Mouse (Mus musculus): ENCODE measurements around the gene Gps1.
"Not testable (repeated sequence)": the region's sequence is repeated elsewhere in the genome, so short reads cannot be mapped to it uniquely, and the experiment has no call there.

Gene Gps1

DNA sequence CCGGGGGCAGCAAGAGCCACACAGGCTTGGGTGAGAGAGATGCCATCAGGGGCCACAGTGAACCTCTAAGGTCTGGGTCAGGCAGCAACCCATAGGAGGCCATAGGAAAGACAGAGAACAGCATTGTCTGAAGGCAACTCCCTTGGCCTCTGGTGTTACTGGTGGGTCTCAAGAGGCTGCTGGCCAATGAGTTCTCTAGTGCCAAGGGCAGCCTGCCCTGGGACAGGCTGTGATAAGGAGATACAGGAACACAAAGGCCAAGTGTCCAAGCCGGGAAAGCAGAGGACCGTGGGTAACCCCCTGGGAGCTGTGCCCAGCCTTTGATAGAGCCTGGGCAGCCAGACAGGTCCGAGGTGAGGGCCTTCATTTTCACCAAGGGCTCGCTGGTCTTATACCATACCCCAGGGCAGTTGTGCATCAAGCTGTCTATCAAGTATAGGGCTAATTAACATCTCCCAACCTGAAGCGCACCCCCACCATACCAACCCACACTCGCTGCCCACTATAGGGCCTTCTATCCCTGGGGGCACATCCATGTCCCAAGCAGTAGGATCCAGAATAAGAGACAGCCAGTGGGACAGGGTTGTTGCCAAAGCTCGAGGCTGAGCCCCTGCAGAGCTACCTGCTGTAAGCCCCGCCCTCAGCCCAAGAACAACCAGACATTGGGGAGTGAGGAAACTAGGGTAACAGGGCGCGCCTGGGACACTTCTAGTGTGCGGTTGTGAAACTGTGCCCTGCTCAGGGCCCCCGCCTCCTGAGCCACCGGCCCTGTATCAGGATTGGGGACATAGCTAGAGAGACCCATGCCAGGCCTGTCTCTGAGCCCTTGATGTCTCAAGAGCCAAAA lies 37.2 kb downstream of the Gps1 start:
- DNase-seq (ENCODE audit: low read depth, low spot score): no peak

DNA sequence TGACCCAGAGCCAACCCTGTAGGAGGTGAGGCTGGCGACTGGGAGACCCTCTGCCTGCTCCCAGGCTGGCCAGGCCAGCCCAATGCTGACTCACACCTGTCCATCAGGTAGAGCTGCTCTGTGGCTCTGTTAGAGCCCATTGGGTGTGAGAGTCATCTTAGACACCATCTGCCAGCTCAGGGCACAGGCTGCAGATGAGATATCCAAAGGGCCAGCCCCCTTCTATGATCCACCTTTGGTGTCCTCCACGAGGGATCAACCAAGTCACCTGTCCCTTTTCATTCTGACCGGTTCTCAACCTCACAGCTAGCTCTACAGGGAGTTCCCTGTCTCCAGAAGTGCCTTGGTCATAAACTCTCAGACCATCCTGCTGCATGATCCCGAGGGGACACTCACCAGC lies 38.2 kb downstream of the Gps1 start:
- DNase-seq (ENCODE audit: low read depth, low spot score): no peak

DNA sequence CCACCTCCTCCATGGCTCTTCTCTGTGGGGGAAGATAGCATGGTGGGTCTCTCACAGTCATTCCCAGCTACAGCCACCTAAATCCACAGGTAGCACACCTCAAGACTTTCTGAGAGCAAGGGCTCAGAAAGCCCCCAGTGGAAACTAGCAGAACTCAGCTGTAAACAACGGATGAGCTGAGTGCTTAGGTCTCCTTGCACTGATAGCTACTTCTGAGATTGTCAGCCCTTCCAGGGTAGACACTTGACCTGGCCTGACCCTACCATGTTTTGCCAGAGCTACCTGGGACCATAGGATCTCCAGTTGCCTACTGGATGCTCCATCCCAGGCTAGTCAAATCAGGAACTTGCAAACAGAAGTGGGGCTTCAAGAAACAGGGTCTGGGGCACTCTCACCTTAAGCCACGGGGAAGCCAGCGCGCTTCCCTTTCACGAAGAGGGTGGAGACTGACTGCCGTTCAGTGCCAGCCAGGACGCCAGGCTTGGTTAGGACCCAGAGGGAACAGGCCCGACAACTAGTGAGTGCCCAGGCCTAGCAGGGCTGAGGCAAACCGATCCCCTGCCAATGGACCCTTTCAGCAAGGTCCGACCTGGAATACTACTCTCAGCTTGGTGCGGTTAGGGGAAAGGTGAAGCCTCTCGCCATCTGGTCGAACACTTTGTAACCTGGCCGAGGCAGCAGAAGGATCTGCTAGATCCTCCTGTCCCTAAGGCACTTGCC lies 38.9 kb downstream of the Gps1 start:
- no peak for DNase-seq (ENCODE audit: low read depth, low spot score)

DNA sequence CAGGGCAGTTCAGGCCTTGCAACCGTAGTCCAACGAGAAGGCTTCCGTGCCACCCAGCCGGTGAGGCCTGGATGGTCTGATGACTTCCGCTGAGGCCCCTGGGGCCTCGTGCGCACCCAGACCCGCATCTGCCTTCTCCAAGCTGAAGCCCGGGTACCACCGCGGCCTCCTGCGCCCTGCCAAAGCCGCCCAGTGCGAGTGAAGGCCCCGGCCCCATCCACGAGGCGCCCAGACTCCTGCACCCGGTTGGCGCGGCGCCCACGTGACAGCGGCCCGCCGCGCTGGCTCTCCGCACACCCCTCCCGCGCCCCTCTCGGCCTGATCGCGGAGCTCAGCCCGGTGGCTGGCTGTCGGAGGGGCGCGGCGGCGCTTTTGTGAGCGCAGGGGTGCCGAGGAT lies 39.5 kb downstream of the Gps1 start:
- peak; percentile 28 for DNase-seq (ENCODE audit: low read depth, low spot score)

DNA sequence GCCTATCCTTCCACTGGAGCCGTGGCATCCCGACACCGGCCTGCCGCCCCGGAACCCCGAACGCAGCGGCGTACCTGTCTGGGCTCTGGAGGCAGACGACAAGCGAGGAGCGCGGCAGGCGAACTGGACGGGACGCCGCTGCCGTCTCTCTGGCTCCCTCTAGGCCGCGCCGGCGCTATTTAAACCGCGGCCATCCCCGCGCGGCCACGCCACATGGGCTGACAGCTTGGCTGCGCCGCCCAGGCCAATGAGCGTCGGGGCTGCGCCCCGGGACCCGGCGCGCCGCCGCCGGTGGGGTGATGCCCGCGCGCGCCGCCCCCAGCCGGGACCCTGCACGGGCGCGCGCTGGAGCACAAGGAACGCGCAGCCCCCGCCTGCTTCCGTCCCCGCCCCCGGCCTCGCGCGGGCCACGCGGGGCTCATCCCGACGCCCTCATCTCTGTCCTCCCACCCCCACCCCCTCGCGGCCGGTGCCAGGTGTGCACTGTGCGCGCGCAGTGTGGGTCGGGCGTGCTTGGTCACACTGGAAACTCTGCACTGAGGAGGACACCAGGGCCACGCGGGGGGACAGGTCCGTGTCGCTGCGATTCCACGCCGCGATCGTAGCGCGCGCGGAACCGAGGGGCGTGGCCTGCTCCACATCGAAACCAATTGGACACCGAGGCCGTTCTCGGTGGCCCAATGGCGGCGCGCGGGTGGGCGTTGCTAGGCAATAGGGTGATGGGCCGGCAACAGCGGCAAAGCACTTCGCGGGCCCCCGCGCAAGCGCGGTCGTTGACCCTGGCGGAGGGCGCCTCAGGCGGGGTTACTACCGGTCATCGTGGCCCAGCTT lies 40.1 kb downstream of the Gps1 start, which contains the start of gene Fasn:
TSS of gene Fasn (minus strand) at position 592 of the 831 bp plus-strand sequence.
- DNase-seq (ENCODE audit: low read depth, low spot score): peak; percentile 94

DNA sequence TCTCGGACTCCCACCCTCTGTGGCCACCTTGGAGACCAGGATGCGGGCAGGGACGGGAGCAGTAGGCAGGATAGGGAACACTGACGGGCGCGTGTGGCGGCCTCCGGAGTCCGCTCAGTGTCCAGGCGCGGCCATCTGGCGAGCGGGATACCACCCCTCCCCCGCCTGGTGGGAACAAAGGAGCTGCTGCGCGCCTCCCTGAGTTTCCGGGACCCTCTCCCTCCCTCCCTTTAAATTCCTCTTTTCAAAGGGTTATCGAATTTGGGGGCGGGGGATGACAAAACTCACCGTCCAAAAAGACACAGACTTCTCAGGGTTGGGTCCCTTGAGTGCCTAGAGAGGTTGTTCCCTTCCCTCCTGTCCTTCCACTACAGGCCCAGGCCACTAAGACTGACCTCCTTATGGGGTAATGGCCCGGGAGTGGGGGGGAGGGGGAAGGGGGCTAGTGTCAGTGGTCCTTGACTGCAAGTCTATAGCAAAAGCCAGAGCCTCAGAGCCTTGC lies 40.8 kb downstream of the Gps1 start:
- DNase-seq (ENCODE audit: low read depth, low spot score): no peak

DNA sequence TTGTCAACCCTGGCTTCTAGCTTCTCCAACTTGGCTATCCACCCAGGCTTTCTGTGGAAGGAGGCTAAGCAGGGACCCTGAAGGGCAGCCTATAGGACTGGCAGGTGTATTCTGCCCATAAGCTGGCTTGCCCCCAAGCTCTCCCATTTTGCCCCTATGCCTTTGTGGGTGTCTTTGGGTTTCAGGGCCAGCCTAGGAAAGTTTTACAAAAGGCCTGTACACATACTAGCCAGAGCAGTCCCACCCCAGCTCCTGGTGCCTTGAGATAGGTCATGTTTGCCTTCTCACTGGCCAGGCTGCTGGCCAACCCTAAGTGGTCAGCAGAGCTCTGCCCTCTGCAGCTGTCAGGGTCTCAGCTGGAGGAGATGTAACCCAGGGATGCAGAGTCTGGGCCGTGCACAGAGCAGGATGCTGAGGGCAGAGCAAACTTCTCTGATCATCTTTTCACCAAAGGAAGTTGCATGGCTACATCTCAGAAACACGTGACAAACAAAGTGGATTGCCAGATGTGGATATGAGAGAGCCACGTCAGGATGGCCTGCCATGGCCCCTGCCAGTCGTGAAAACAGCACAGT lies 41.3 kb downstream of the Gps1 start:
- no peak for DNase-seq (ENCODE audit: low read depth, low spot score)

DNA sequence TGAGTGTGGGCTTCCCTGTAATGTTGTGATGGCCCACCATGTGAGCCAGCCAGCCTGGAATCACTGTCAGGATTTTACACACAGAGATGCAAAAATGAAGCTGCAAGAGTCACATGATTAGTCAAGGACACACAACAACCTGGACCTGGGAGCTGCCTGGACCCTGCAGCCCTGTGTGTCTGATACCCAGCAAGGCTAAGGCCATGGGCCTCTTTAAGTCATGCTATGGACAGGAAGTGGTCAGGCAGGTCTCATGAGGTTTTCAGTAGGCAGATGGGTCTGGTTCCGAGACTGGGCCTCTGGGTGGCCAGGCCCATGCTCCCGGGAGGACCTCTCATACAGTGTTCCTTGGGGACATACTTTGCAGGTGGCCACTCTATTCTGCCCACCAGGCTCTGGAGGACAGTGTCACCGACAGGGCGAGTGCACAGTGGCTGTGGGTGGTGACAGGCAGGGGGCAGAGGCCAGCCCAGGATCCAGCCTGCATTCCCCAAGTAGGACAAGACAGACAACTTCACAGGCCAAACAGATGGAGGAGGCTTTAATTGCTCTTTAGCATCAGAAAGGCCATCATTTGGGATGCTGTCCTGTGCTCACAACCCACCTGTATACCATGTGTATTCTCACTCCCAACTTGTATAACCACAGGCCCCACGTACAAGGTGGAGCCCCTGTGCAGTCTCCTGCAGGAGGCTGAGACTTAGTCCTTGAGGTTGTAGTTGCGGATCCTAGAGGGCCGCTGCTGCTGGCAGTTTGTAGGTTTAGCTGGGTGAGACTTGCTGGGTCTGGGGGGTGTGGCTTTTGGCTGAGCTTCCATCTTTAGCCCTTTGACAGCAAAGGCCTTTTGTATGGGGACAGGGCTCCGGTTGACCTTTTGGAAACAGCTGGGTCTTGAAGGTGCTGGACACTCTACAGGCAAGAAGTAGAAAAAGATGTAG lies 42.2 kb downstream of the Gps1 start:
- DNase-seq (ENCODE audit: low read depth, low spot score): no peak

DNA sequence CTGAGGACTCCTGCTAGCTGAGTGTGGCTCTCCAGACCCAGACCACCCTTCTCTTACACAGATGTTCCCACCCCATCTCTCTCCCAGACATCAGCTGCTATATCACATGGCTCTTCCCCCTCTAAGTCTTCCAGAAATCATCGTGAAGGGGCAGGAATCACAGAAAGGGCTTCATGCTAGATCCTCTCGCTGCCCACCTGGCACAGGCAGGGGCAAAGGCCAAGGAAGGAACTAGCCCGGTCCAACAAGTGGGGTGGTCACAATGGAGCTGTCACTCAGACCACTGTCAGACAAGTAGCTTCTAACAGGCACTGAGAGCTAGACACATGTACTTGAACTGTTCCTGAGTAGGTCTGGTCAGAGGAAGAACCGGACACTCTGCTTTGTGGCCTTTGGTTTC lies 44.3 kb downstream of the Gps1 start:
- no peak for DNase-seq (ENCODE audit: low read depth, low spot score)

DNA sequence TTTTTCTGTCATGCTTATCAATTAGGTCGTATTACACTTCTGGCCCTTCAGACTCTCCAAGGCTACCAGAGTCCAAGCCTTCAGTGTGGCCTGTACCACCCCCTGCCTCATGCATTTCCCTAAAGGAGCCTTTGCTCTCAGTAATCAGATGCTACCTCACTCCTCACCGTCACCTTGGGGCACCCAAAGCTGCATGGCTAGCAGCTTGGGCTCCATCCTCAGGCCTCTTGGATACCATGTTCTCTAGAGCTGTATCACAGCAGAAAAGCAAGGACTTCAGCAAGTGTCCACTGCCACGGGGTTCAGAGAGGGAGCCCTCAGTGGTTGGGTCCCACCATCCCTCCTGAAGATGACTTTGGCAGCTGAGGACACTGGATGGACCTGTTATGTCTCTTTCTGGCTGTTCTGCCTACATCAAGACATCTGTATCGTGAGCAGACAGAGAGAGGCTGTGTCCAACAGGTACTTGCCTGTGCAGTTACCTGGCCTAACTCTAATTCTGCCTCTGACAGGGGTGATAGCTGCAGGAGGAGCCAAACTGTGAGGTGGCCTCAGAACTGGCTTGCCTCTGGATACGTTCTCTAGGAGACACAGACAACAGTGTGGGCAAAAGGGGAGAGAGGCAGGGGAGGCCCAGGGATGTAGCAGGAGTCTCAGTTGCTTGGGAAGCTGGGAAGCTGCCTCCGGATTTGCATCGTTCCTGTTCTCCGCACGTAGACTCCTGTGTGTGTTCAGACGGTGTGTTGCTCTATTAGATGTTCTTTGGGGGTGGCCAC lies 45.9 kb downstream of the Gps1 start:
- DNase-seq (ENCODE audit: low read depth, low spot score): no peak

DNA sequence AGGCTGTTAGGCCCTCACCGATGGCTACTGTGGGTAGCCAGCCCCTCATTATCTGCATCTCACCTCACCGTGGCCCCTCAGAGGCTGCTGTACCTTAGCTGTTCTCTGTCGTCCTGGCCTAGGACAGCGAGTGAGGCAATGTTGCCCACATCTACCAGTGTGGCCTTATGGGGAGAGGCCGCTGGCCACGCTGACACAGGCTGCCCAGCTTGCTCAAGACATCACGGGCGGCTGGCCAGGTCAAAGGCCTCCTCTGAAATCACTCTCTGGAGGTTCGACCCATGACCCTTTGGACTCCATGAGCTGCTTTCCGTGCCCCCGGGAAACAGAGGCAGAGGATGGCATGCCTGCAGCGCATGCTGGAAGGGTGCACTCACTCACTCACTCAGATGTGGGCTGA lies 46.6 kb downstream of the Gps1 start:
- DNase-seq (ENCODE audit: low read depth, low spot score): no peak

DNA sequence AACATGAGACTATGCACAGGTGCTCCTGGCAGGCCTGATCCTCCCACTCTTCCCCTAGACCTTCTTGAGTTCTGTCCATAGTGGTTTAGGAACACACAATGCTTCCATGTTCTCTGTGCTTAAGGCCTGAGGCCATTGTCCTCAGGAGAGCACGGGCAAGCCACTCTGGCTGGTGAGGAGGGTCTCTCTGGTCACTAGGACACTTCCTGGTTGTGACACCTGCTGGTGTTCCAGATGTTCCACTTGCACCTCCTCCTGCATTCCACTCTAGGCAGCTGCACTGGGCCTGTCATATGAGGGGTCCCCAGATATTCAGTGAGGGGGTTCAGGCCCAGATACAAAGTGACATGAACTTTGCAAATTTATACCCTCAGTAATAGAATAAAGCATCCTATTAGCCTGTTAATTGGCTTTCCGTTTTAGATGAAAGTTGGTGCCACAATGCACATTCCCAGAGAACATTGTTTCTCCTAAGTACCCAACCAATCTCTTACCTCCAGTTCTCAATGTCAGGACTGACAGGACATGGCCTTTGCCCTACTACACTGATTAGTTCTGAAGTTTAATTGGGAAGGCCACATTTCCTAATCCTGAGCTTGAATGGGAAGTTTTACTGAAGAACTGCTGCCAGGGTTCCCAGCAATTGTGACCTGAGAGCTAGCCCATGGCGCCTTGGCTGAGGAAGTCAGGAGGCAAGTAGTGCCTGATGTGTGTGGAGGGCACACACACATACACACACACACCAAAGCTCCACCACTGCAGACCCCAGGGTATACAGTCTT lies 47.8 kb downstream of the Gps1 start:
- DNase-seq (ENCODE audit: low read depth, low spot score): no peak

DNA sequence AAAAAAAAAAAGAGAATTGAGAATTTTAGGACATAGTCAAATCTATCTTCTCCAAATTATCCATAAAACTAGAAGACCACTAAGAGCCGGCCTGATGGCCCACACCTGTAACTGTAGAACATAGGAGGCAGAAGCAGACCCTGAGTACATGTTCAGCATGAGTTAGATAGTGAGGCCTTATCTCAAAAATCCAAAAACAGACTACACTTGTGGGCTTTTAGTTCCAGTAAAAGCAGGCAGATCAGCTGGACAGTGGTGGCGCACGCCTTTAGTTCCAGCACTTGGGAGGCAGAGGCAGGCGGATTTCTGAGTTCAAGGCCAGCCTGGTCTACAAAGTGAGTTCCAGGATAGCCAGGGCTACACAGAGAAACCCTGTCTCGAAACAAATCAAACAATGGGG lies 48.9 kb downstream of the Gps1 start:
- DNase-seq (ENCODE audit: low read depth, low spot score): not testable (repeated sequence)

DNA sequence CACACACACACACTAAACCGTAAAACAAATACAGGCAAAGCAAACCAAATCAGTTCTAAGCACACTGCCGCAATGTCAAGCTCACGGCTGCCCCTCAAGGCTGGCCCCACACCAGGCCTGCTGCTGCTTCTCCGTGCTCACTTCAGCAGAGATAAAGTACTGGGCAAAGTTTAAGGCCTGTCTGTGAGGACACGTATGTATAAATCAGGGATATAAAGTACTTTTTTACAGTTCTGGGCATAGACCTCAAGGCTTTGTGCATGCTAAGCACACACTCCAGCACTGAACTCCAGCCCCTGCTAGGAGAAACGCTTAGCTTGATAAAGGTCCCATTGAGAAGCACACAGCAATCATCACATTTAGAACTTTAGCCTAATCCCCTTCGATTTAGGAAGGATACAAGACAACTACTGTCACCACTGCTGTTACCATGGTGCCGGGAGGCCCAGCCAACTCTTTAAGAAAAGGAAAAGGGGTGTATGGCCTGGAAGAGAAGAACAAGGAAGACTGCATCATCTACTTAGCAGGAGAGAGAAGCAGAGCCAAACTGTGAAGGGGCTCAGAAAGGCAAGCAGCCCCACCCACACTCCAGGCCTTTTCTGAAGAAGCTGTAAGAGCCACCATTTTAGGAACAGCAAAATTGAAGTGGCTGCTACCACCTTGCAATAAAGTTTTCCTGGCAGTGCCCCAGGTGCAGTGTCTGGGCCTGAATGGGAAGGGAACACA lies 49.6 kb downstream of the Gps1 start:
- no peak for DNase-seq (ENCODE audit: low read depth, low spot score)
